Mouse (Mus musculus) lung, postnatal 0 days (tissue): ENCODE measurements around the gene M1ap.

ENCODE experiments used
- CTCF ChIP-seq: IDR thresholded peaks from 2 replicates; pipeline ENCODE4 v1.5.1; 2016; ENCODE audit warnings: antibody characterized with exemption, mild to moderate bottlenecking
- EP300 ChIP-seq: IDR thresholded peaks from 2 replicates; pipeline ENCODE4 v1.6.1; 2016; ENCODE audit warnings: antibody characterized with exemption, mild to moderate bottlenecking, control low read depth

DNA sequence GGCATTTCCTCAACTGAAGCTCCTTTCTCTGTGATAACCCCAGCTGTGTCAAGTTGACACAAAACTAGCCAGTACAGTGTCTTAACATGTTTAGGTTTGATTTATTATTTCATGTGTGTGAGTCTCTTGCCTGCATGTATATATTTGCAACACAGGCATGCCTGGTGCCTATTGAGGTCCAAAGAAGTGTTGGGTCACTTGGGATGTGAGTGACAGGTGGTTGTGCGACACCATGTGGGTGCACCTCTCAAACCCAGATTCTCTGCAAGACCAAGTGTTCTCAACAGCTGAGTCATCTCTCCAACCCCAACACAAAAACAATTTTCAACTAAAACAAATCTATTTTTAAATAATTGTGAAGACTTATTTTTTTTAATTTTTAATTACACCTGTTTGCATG lies 56.4 kb downstream of the M1ap start:
- TF ChIP-seq CTCF (no peak), EP300 (no peak)
